12 mouse cellular contexts compared by ENCODE assay signal in the genomic region with DNA sequence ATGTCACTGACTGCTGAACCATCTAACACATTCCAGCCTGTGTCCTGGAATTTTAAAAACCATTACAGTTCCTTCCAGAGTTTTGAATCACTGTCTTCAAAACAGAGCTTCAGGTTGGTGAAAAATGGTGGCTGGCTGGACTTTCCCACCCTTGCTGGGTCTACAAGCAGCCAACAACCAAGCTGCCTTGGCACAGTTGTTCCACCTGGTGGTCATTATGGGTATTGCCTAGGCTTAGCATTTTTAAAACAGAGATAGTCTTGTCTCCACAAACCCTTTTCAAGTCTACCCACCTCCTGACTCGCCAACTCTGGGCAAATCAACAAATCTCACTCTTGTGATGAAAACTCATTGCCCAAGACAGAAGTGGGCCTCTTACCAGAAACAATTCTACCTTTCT. TPM values are rescaled to one million over a fixed set of nuclear protein-coding genes. Genes with fewer than 3 reads are reported as not detected.
DNase-seq lines count a peak whose midpoint lies in the region; ATAC-seq and TF ChIP-seq lines count a peak whose summit lies in the region.
"Had no signal": no experiment of that assay in that cellular context is flagged by ENCODE, and none has a peak within 500 bp of the region (broad histone marks: within the 10 kb centered on the region; RNA-seq: fewer than 3 reads in every experiment).

No protein-coding gene starts in this region.

- 86% methylated on average over 1 of the region's 1 CpGs for WGBS in forebrain, postnatal 0 days
- 97% methylated on average over 1 of the region's 1 CpGs for WGBS in forebrain, embryonic 15.5 days
- 83% methylated on average over 1 of the region's 1 CpGs for WGBS in lung, postnatal 0 days
- WGBS in small intestine, adult 2 months, result 95% methylated on average over 1 of the region's 1 CpGs

- H3K36me3 ChIP-seq in forebrain, postnatal 0 days (ENCODE audit: insufficient read depth), result no peaks in the 10 kb centered on the region
- no peaks in the 10 kb centered on the region for H3K36me3 ChIP-seq in forebrain, embryonic 15.5 days
- no peaks in the 10 kb centered on the region for H3K36me3 ChIP-seq in lung, postnatal 0 days (ENCODE audit: insufficient read depth, low read length)
- no peaks in the 10 kb centered on the region for H3K36me3 ChIP-seq in small intestine, adult 2 months (ENCODE audit: control insufficient read depth, insufficient read depth, low read length)

- no peak overlapping the region for H3K27ac ChIP-seq in forebrain, postnatal 0 days (ENCODE audit: low read depth, low read length)
- H3K27ac ChIP-seq in forebrain, embryonic 15.5 days (replicated peaks), result no peak overlapping the region
- H3K27ac ChIP-seq in lung, postnatal 0 days (ENCODE audit: low read length), result no peak overlapping the region
- no peak overlapping the region for H3K27ac ChIP-seq in small intestine, adult 2 months (ENCODE audit: insufficient read depth, low read depth, low read length)

- peak; percentile 51 for TF ChIP-seq CTCF in forebrain, postnatal 0 days (IDR thresholded peaks at IDR 0.05; ENCODE audit: low read depth)
- peak; percentile 65 for TF ChIP-seq CTCF in lung, postnatal 0 days (IDR thresholded peaks at IDR 0.05)
- TF ChIP-seq CTCF in small intestine, adult 2 months (IDR thresholded peaks at IDR 0.05; ENCODE audit: extremely low read depth, insufficient read length, insufficient replicate concordance, low read depth, low read length), result peak; percentile 56; the same call in 1 of the 2 replicates

- H3K27me3 ChIP-seq in forebrain, postnatal 0 days (ENCODE audit: insufficient read depth, low read length), result no peaks in the 10 kb centered on the region
- H3K27me3 ChIP-seq in forebrain, embryonic 15.5 days, result no peaks in the 10 kb centered on the region
- no peaks in the 10 kb centered on the region for H3K27me3 ChIP-seq in lung, postnatal 0 days (replicated peaks; ENCODE audit: insufficient read depth, low read length)
- no peaks in the 10 kb centered on the region for H3K27me3 ChIP-seq in small intestine, adult 2 months (ENCODE audit: control insufficient read depth, insufficient read depth, low read length)

- TF ChIP-seq POLR2A in small intestine, adult 2 months (IDR thresholded peaks at IDR 0.05; ENCODE audit: low read depth, low read length), result no peak

- no peak for TF ChIP-seq EP300 in lung, postnatal 0 days (IDR thresholded peaks at IDR 0.05)

- no peak overlapping the region for H3K4me2 ChIP-seq in forebrain, postnatal 0 days (ENCODE audit: low read depth)
- H3K4me2 ChIP-seq in forebrain, embryonic 15.5 days (replicated peaks), result no peak overlapping the region
- no peak overlapping the region for H3K4me2 ChIP-seq in lung, postnatal 0 days (replicated peaks; ENCODE audit: low read depth, low read length)

- ATAC-seq in forebrain, postnatal 0 days, result no peak
- ATAC-seq in forebrain, embryonic 15.5 days (replicated peaks), result no peak
- ATAC-seq in lung, postnatal 0 days, result no peak

- no peaks in the 10 kb centered on the region for H3K4me1 ChIP-seq in forebrain, postnatal 0 days (ENCODE audit: insufficient read depth)
- no peaks in the 10 kb centered on the region for H3K4me1 ChIP-seq in forebrain, embryonic 15.5 days
- H3K4me1 ChIP-seq in lung, postnatal 0 days (ENCODE audit: insufficient read depth, low read depth, low read length), result no peaks in the 10 kb centered on the region
- no peaks in the 10 kb centered on the region for H3K4me1 ChIP-seq in small intestine, adult 2 months (ENCODE audit: control insufficient read depth, insufficient read depth, insufficient read length, low read length)

- no peak for DNase-seq in forebrain, postnatal 0 days
- no peak for DNase-seq in lung, postnatal 0 days (ENCODE audit: low spot score)
- DNase-seq in lung, postnatal 4 days, result no peak
- DNase-seq in ZHBTc4 (ENCODE audit: low read depth, low spot score), result peak; percentile 86
- DNase-seq in left cerebral cortex, adult 11 months (ENCODE audit: low spot score), result no peak
- DNase-seq in layer of hippocampus, adult 9-11 months, result no peak
- DNase-seq: adrenal gland, postnatal 14 days; kidney, adult 18-20 months; left cerebral cortex, postnatal 4 days; thymus, postnatal 4 days had no signal

- no peaks in the 10 kb centered on the region for H3K9me3 ChIP-seq in forebrain, postnatal 0 days (ENCODE audit: low read length)
- H3K9me3 ChIP-seq in forebrain, embryonic 15.5 days, result peaks cover 4% of the 10 kb centered on the region; the same call in 1 of the 2 replicates
- no peaks in the 10 kb centered on the region for H3K9me3 ChIP-seq in lung, postnatal 0 days (ENCODE audit: low read length)

- no peak overlapping the region for H3K4me3 ChIP-seq in forebrain, postnatal 0 days (ENCODE audit: low read depth, low read length)
- H3K4me3 ChIP-seq in forebrain, embryonic 15.5 days, result no peak overlapping the region
- H3K4me3 ChIP-seq in lung, postnatal 0 days (ENCODE audit: low read depth, low read length), result no peak overlapping the region
- no peak overlapping the region for H3K4me3 ChIP-seq in small intestine, adult 2 months (ENCODE audit: low read depth, low read length)

- no peak overlapping the region for H3K9ac ChIP-seq in forebrain, postnatal 0 days
- H3K9ac ChIP-seq in forebrain, embryonic 15.5 days (replicated peaks), result no peak overlapping the region
- no peak overlapping the region for H3K9ac ChIP-seq in lung, postnatal 0 days (replicated peaks; ENCODE audit: low read depth)

RNA-seq across cellular contexts. Expression of gene Tcp11l2, which starts 17.9 kb away (rescaled TPM):
- total RNA-seq in forebrain, postnatal 0 days (2014; rRNA removed), result 14.3 and 20.1 TPM in 2 replicates
- polyA plus RNA-seq in forebrain, postnatal 0 days (2015; fragmentation: Nextera tagmentation; extraction: Ambion mirVana), result 21.6 and 24.9 TPM in 2 replicates
- polyA plus RNA-seq in forebrain, embryonic 15.5 days (2015; fragmentation: Nextera tagmentation; extraction: Ambion mirVana), result 30.8 and 34.8 TPM in 2 replicates
- 73.8 and 73.9 TPM in 2 replicates for polyA plus RNA-seq in lung, postnatal 0 days (2015; fragmentation: Nextera tagmentation; extraction: Ambion mirVana)
- polyA plus RNA-seq in small intestine, adult 2 months (2012; rRNA removed), result 19.3 and 34.3 TPM in 2 replicates

RNA-seq across cellular contexts. Expression of gene Ckap4, which starts 24.6 kb away (rescaled TPM):
- total RNA-seq in forebrain, postnatal 0 days (2014; rRNA removed), result 49.1 and 66.3 TPM in 2 replicates
- 39.9 and 50.1 TPM in 2 replicates for polyA plus RNA-seq in forebrain, postnatal 0 days (2015; fragmentation: Nextera tagmentation; extraction: Ambion mirVana)
- polyA plus RNA-seq in forebrain, embryonic 15.5 days (2015; fragmentation: Nextera tagmentation; extraction: Ambion mirVana), result 41.9 and 44.1 TPM in 2 replicates
- 49.2 and 58.8 TPM in 2 replicates for polyA plus RNA-seq in lung, postnatal 0 days (2015; fragmentation: Nextera tagmentation; extraction: Ambion mirVana)
- 11.8 and 15.2 TPM in 2 replicates for polyA plus RNA-seq in small intestine, adult 2 months (2012; rRNA removed)
